Mouse (Mus musculus) embryonic facial prominence, embryonic 12.5 days (tissue): ENCODE measurements around the gene Dab2ip. TPM values are rescaled to one million over a fixed set of nuclear protein-coding genes. Genes with fewer than 3 reads are reported as not detected.

ENCODE experiments used
- ATAC-seq: fragments of 200-750 bp; cut with Nextera tagmentation; 2 replicates; pipeline ENCODE4 v1.8.0; 2017; ENCODE audit not compliant: insufficient number of reproducible peaks, insufficient read depth, low FRiP score, low TSS enrichment
- H3K27ac ChIP-seq: fragments of 300-500 bp; sonication (generic); 2 replicates; pipeline ENCODE4 v1.5.1; 2016; ENCODE audit warnings: mild to moderate bottlenecking
- H3K27me3 ChIP-seq: fragments of 300-500 bp; sonication (generic); 2 replicates; pipeline ENCODE4 v1.6.1; 2016; ENCODE audit warnings: mild to moderate bottlenecking, moderate library complexity
- H3K36me3 ChIP-seq: fragments of 300-500 bp; sonication (generic); 2 replicates; pipeline ENCODE4 v1.6.1; 2016; ENCODE audit warnings: mild to moderate bottlenecking
- H3K4me1 ChIP-seq: fragments of 300-500 bp; sonication (generic); 2 replicates; pipeline ENCODE4 v1.6.1; 2016
- H3K4me2 ChIP-seq: fragments of 300-500 bp; sonication (generic); replicated peaks from 2 replicates; pipeline ENCODE4 v1.6.1; 2016; ENCODE audit warnings: mild to moderate bottlenecking, moderate library complexity
- H3K4me3 ChIP-seq: fragments of 300-500 bp; sonication (generic); 2 replicates; pipeline ENCODE4 v1.5.1; 2016; ENCODE audit warnings: mild to moderate bottlenecking
- H3K9ac ChIP-seq: fragments of 300-500 bp; sonication (generic); 2 replicates; pipeline ENCODE4 v1.6.1; 2016; ENCODE audit warnings: mild to moderate bottlenecking, moderate library complexity
- H3K9me3 ChIP-seq: fragments of 300-500 bp; sonication (generic); 2 replicates; pipeline ENCODE4 v1.6.1; 2016; ENCODE audit warnings: mild to moderate bottlenecking, moderate library complexity
- WGBS: fragments of 180-500 bp; shearing (Covaris S2); methylation state at CpG from one replicate; pipeline ENCODE4 v1.1.7; 2016; 5-methylcytosine and 5-hydroxymethylcytosine counted together
- polyA plus RNA-seq: library from polyadenylated mRNA; unstranded; fragments of >200 nt; fragmentation: Nextera tagmentation; extraction: Ambion mirVana; gene quantifications from 2 replicates; pipeline ENCODE4 v1.2.1, GENCODE M21; 2016

The Dab2ip gene
- polyA plus RNA-seq, 1 experiment from 2014 or later: 61.0 TPM

- H3K27me3 ChIP-seq: no peaks in the 10 kb centered on the region
- 64% methylated on average over 8 of the region's 8 CpGs for WGBS
- no peaks in the 10 kb centered on the region for H3K9me3 ChIP-seq
- 0 out of 2 replicates have a peak, but pooled peaks have one; percentile 53 for ATAC-seq
- H3K9ac ChIP-seq: no peak overlapping the region
- H3K36me3 ChIP-seq: peaks cover 96% of the 10 kb centered on the region
- H3K4me1 ChIP-seq: 0 out of 2 replicates have a peak, but pooled peaks cover 8% of the 10 kb centered on the region
- H3K27ac ChIP-seq: no peak overlapping the region
- H3K4me3 ChIP-seq: no peak overlapping the region
- no peak overlapping the region for H3K4me2 ChIP-seq
These were observed 156.7 kb downstream of the Dab2ip start for GRCm38 (mm10) chr2:35714742-35715167.

DNA sequence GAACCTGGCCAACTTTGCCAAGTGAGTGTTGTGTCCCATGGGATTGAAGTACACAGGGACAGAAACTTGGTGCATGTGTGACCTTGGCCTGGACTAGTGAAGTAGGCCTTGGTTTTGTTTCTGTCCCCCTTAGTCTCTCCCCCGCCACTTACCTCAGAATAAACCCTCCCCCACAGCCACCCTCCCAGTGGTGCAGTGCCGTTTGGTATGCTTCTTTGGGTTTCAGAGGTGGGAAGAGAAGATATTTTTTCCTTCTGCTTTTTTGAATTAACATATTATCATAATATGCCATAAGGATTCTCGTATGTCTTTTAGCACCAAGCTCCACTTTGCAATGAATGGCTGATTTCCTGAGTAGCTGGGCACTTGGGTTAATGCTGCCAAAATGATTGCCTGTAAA lies 157.4 kb downstream of the Dab2ip start:
- H3K4me3 ChIP-seq: no peak overlapping the region
- H3K36me3 ChIP-seq: peaks cover 96% of the 10 kb centered on the region
- H3K27ac ChIP-seq: no peak overlapping the region
- no peak overlapping the region for H3K4me2 ChIP-seq
- WGBS: 87% methylated on average over 3 of the region's 3 CpGs
- no peaks in the 10 kb centered on the region for H3K9me3 ChIP-seq
- H3K4me1 ChIP-seq: 0 out of 2 replicates have a peak, but pooled peaks cover 8% of the 10 kb centered on the region
- H3K27me3 ChIP-seq: no peaks in the 10 kb centered on the region
- ATAC-seq: no peak
- H3K9ac ChIP-seq: no peak overlapping the region

- Histone ChIP-seq H3K4me3 (no peak overlapping the region), H3K9me3 (no peaks in the 10 kb centered on the region), H3K27me3 (no peaks in the 10 kb centered on the region), H3K27ac (no peak overlapping the region), H3K9ac (no peak overlapping the region), H3K4me2 (no peak overlapping the region), H3K36me3 (peaks cover 97% of the 10 kb centered on the region), H3K4me1 (0 out of 2 replicates have a peak, but pooled peaks cover 8% of the 10 kb centered on the region)
- 69% methylated on average over 1 of the region's 1 CpGs for WGBS
- ATAC-seq: no peak
These were observed 158.1 kb downstream of the Dab2ip start for GRCm38 (mm10) chr2:35716175-35716574.

- Histone ChIP-seq H3K9me3 (no peaks in the 10 kb centered on the region), H3K4me3 (no peak overlapping the region), H3K27ac (no peak overlapping the region), H3K4me1 (0 out of 2 replicates have a peak, but pooled peaks cover 8% of the 10 kb centered on the region), H3K4me2 (no peak overlapping the region), H3K9ac (no peak overlapping the region), H3K27me3 (no peaks in the 10 kb centered on the region), H3K36me3 (peaks cover 99% of the 10 kb centered on the region)
- ATAC-seq: no peak
- 82% methylated on average over 5 of the region's 5 CpGs for WGBS
These were observed 160.0 kb downstream of the Dab2ip start for GRCm38 (mm10) chr2:35718003-35718500.

DNA sequence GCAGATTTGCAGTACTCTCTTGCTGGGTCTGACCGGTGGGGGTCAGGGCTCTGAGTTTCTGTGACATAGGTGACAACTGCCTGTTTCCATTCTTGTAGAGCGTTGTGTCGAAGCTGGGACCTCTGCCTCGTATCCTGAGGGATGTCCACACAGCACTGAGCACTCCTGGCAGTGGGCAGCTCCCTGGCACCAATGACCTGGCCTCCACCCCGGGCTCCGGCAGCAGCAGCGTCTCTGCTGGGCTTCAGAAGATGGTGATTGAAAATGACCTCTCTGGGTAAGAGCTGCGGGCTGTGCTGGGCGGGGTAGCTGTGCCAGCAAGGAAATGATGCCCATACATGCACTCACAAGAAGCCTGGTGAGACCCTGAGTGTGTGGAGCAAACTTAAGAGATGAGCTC lies 160.6 kb downstream of the Dab2ip start:
- ATAC-seq: no peak
- H3K27ac ChIP-seq: no peak overlapping the region
- WGBS: 96% methylated on average over 9 of the region's 9 CpGs
- H3K4me2 ChIP-seq: no peak overlapping the region
- no peaks in the 10 kb centered on the region for H3K9me3 ChIP-seq
- H3K9ac ChIP-seq: no peak overlapping the region
- H3K36me3 ChIP-seq: peaks cover 99% of the 10 kb centered on the region
- 0 out of 2 replicates have a peak, but pooled peaks cover 8% of the 10 kb centered on the region for H3K4me1 ChIP-seq
- no peaks in the 10 kb centered on the region for H3K27me3 ChIP-seq
- H3K4me3 ChIP-seq: no peak overlapping the region

GRCm38 (mm10) chr2:35719230-35720005 lies 161.4 kb downstream of the Dab2ip start:
- Histone ChIP-seq H3K4me3 (no peak overlapping the region), H3K4me2 (no peak overlapping the region), H3K9ac (no peak overlapping the region), H3K36me3 (peaks cover 97% of the 10 kb centered on the region), H3K27ac (no peak overlapping the region), H3K9me3 (no peaks in the 10 kb centered on the region), H3K4me1 (0 out of 2 replicates have a peak, but pooled peaks cover 6% of the 10 kb centered on the region), H3K27me3 (no peaks in the 10 kb centered on the region)
- ATAC-seq: no peak
- 88% methylated on average over 12 of the region's 12 CpGs for WGBS

GRCm38 (mm10) chr2:35720104-35720503 lies 162.0 kb downstream of the Dab2ip start:
- Histone ChIP-seq H3K36me3 (peaks cover 96% of the 10 kb centered on the region), H3K9ac (no peak overlapping the region), H3K27ac (no peak overlapping the region), H3K27me3 (no peaks in the 10 kb centered on the region), H3K4me3 (no peak overlapping the region), H3K9me3 (no peaks in the 10 kb centered on the region), H3K4me2 (no peak overlapping the region), H3K4me1 (no peaks in the 10 kb centered on the region)
- ATAC-seq: no peak
- 92% methylated on average over 12 of the region's 12 CpGs for WGBS

DNA sequence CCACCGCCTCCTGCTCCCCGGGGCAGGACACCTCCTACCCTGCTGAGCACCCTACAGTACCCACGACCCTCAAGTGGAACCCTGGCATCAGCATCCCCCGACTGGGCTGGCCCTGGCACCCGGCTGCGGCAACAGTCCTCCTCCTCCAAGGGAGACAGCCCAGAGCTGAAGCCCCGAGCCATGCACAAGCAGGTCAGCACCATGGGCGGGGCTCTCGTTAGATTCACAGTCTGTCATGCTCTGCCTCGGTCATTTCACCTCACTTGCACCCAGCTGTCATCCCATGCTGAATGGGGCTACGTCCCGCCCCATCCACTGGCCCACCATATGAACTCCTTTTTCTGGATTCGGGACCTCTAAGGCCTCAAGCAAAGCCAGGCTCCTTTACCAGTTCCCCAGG lies 162.5 kb downstream of the Dab2ip start:
- no peaks in the 10 kb centered on the region for H3K4me1 ChIP-seq
- H3K27ac ChIP-seq: no peak overlapping the region
- 92% methylated on average over 13 of the region's 13 CpGs for WGBS
- no peak overlapping the region for H3K9ac ChIP-seq
- no peak overlapping the region for H3K4me3 ChIP-seq
- H3K27me3 ChIP-seq: no peaks in the 10 kb centered on the region
- peaks cover 96% of the 10 kb centered on the region for H3K36me3 ChIP-seq
- no peak for ATAC-seq
- H3K4me2 ChIP-seq: no peak overlapping the region
- H3K9me3 ChIP-seq: no peaks in the 10 kb centered on the region

GRCm38 (mm10) chr2:35720956-35721355 lies 162.9 kb downstream of the Dab2ip start:
- no peak overlapping the region for H3K4me2 ChIP-seq
- peaks cover 96% of the 10 kb centered on the region for H3K36me3 ChIP-seq
- no peaks in the 10 kb centered on the region for H3K27me3 ChIP-seq
- 87% methylated on average over 9 of the region's 9 CpGs for WGBS
- no peaks in the 10 kb centered on the region for H3K9me3 ChIP-seq
- H3K4me3 ChIP-seq: no peak overlapping the region
- no peak overlapping the region for H3K27ac ChIP-seq
- no peak overlapping the region for H3K9ac ChIP-seq
- no peak for ATAC-seq
- no peaks in the 10 kb centered on the region for H3K4me1 ChIP-seq

DNA sequence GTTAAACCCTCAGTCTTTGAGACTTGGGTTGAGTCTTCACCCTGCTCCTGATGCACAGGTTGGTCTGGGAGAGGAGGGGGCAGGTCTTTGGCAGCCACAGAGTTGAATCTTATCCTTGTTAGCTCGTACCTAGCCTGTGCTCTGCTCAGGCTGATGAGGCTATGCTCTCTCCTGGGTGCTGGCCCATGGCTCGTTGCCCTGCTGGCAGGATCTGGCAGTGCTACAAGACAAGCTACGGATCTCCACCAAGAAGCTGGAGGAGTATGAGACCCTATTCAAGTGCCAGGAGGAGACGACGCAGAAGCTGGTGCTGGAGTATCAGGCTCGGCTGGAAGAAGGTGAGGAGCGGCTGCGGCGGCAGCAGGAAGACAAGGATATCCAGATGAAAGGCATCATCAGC lies 164.8 kb downstream of the Dab2ip start:
- H3K9me3 ChIP-seq: no peaks in the 10 kb centered on the region
- no peak overlapping the region for H3K9ac ChIP-seq
- 92% methylated on average over 9 of the region's 9 CpGs for WGBS
- H3K36me3 ChIP-seq: peaks cover 95% of the 10 kb centered on the region
- no peak overlapping the region for H3K27ac ChIP-seq
- H3K4me2 ChIP-seq: no peak overlapping the region
- no peaks in the 10 kb centered on the region for H3K27me3 ChIP-seq
- no peak for ATAC-seq
- no peak overlapping the region for H3K4me3 ChIP-seq
- H3K4me1 ChIP-seq: no peaks in the 10 kb centered on the region

DNA sequence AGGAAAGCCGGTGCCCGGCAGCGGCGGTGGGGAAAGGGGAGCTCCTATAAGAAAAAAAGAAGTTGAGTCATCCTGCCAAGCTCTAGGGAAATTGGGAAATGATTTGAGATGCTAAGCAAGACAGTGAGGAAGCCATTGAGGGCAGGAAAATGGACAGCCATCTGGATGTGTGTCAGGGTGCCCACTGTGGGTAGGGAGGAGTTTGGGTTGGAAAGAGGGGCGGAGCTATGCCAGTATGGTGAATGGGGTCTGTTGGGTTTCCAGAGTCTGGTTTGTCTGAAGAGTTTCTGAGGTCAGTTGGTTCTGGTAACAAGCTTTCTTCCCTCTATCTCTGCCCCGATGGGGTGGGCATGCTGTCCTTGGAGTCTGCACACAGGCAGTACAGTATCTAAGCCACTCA lies 165.2 kb downstream of the Dab2ip start:
- Histone ChIP-seq H3K36me3 (peaks cover 95% of the 10 kb centered on the region), H3K9me3 (no peaks in the 10 kb centered on the region), H3K27me3 (no peaks in the 10 kb centered on the region), H3K9ac (no peak overlapping the region), H3K4me2 (no peak overlapping the region), H3K4me1 (peaks cover 3% of the 10 kb centered on the region), H3K4me3 (no peak overlapping the region), H3K27ac (no peak overlapping the region)
- 94% methylated on average over 6 of the region's 6 CpGs for WGBS
- no peak for ATAC-seq

DNA sequence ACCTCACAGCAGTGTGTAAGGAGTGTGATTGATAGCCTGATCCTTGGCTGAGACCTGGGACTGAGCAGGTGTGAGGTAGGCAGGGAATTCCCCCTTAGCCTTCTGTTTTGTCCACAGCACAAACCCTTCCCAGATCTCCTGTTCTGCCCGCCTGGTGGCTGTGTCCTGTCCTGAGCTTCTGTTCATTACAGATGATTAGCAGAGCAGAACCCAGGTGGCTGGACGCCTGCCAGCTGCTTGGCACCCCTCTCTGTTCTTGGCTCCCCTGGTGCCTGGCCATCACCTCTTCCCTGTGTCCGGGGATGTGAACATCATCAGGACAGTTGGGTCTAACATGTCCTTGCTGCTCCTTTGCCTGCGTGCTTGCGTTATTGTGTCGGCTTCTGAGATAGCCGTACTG lies 165.6 kb downstream of the Dab2ip start:
- Histone ChIP-seq H3K4me3 (no peak overlapping the region), H3K9ac (no peak overlapping the region), H3K4me1 (peaks cover 7% of the 10 kb centered on the region), H3K4me2 (no peak overlapping the region), H3K9me3 (no peaks in the 10 kb centered on the region), H3K27ac (no peak overlapping the region), H3K27me3 (no peaks in the 10 kb centered on the region), H3K36me3 (peaks cover 95% of the 10 kb centered on the region)
- WGBS: 94% methylated on average over 7 of the region's 7 CpGs
- no peak for ATAC-seq
